Mouse (Mus musculus): Measurements from ENCODE around the gene Rpl3l. TPM values are rescaled to one million over a fixed set of nuclear protein-coding genes. Genes with fewer than 3 reads are reported as not detected.

Gene Rpl3l
- polyA plus RNA-seq, 1 experiment from 2014 or later = not detected

DNA sequence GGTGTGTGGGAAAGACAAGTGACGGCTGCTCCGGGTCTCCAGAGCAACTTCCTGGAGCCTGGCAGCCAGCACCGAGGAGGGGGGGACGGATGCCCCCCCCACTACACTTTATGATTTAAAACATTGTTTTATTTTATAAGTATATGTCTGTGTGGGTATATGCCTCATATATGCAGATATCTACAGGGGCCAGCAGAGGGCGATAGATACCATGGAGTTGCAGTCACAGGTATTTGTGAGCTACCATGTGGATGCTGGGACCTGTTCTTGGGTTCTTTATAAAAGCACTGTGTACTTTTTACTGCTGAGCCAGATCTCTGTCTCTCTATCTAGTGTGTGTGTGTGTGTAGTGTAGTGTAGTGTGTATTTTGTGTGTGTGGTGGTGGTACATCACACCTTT is 45.6 kb downstream of the Rpl3l start:
- Histone ChIP-seq H3K27me3 (peaks cover 20% of the 10 kb centered on the region), H3K4me3 (replicated peaks) (no peak overlapping the region), H3K9me3 (replicated peaks) (0 out of 2 replicates have a peak, but pooled peaks cover 5% of the 10 kb centered on the region), H3K4me1 (replicated peaks) (no peaks in the 10 kb centered on the region), H3K9ac (no peak overlapping the region), H3K4me2 (no peak overlapping the region), H3K36me3 (no peaks in the 10 kb centered on the region), H3K27ac (no peak overlapping the region)
- DNase-seq (no peak), ATAC-seq (ENCODE audit: low read depth) (no peak)
- WGBS (ENCODE audit: insufficient replicate concordance) = 69% methylated on average over 5 of the region's 5 CpGs

DNA sequence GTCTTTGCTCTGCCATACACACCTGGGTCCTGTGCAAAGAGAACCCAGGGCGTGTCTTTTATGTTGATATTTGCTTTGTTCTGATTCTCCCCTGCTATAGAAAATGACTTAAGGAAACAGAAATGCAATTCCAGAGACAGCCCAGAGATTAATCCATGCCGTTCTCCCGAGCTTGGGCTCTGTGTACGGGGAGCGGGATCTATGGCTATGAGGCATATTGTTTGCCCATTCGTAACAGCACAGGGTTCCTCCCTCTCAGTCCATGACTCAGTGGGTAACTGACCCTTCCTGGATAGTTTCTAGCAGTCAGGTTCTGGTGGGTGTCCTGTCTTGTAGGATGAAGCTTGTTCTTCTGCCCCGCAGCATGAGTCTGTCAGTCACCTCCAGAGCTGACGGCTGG is 47.6 kb downstream of the Rpl3l start:
- H3K4me3 ChIP-seq (replicated peaks) = no peak overlapping the region
- 66% methylated on average over 8 of the region's 8 CpGs for WGBS (ENCODE audit: insufficient replicate concordance)
- no peak overlapping the region for H3K9ac ChIP-seq
- ATAC-seq (ENCODE audit: low read depth) (no peak), DNase-seq (no peak)
- no peak overlapping the region for H3K27ac ChIP-seq
- 0 out of 2 replicates have a peak, but pooled peaks cover 5% of the 10 kb centered on the region for H3K27me3 ChIP-seq
- 0 out of 2 replicates have a peak, but pooled peaks cover 5% of the 10 kb centered on the region for H3K9me3 ChIP-seq (replicated peaks)
- no peaks in the 10 kb centered on the region for H3K4me1 ChIP-seq (replicated peaks)
- no peaks in the 10 kb centered on the region for H3K36me3 ChIP-seq
- H3K4me2 ChIP-seq = no peak overlapping the region

GRCm38 (mm10) chr17:24777073-24777472 is 49.5 kb downstream of the Rpl3l start:
- H3K9me3 ChIP-seq (replicated peaks) = 0 out of 2 replicates have a peak, but pooled peaks cover 5% of the 10 kb centered on the region
- no peak overlapping the region for H3K4me2 ChIP-seq
- no peak overlapping the region for H3K27ac ChIP-seq
- no peak overlapping the region for H3K9ac ChIP-seq
- ATAC-seq (ENCODE audit: low read depth) (no peak), DNase-seq (no peak)
- H3K36me3 ChIP-seq = no peaks in the 10 kb centered on the region
- 72% methylated on average over 2 of the region's 2 CpGs for WGBS (ENCODE audit: insufficient replicate concordance)
- 0 out of 2 replicates have a peak, but pooled peaks cover 5% of the 10 kb centered on the region for H3K27me3 ChIP-seq
- no peaks in the 10 kb centered on the region for H3K4me1 ChIP-seq (replicated peaks)
- no peak overlapping the region for H3K4me3 ChIP-seq (replicated peaks)

DNA sequence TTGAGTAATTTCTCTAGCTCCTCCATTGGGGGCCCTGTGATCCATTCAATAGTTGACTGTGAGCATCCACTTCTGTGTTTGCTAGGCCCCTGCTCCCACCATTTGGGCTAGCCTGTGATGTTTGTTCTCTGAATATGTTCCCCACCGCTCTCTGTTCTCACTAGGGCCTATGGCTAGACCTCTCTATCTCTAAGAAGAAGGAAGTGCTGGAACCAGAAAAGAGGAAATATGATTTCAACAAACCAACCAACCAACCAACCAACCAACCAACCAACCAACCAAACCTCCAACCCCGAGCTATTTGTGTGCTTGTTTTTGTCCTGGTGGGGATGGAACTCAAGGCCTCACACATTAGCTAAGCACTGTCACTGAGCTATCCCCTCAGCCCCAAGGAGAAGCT is 53.2 kb downstream of the Rpl3l start:
- H3K36me3 ChIP-seq = no peaks in the 10 kb centered on the region
- 33% methylated on average over 2 of the region's 2 CpGs for WGBS (ENCODE audit: insufficient replicate concordance)
- H3K4me3 ChIP-seq (replicated peaks) = no peak overlapping the region
- DNase-seq (no peak), ATAC-seq (ENCODE audit: low read depth) (no peak)
- peaks cover 6% of the 10 kb centered on the region; the same call in 1 of the 2 replicates for H3K27me3 ChIP-seq
- H3K4me1 ChIP-seq (replicated peaks) = no peaks in the 10 kb centered on the region
- no peak overlapping the region for H3K4me2 ChIP-seq
- H3K27ac ChIP-seq = no peak overlapping the region
- H3K9me3 ChIP-seq (replicated peaks) = no peaks in the 10 kb centered on the region
- no peak overlapping the region for H3K9ac ChIP-seq

Other genes with a start within 250 kb of the Rpl3l start
- gene Mlst8, start 248.7 kb upstream of the Rpl3l start, polyA plus RNA-seq (2015; fragmentation: Nextera tagmentation; extraction: Ambion mirVana) = 11.7 and 13.8 TPM in 2 replicates
- 0.15 and 0.20 TPM in 2 replicates for gene Caskin1, start 239.2 kb upstream of the Rpl3l start, polyA plus RNA-seq (2015; fragmentation: Nextera tagmentation; extraction: Ambion mirVana)
- 40.7 and 43.9 TPM in 2 replicates for gene Traf7, start 199.9 kb upstream of the Rpl3l start, polyA plus RNA-seq (2015; fragmentation: Nextera tagmentation; extraction: Ambion mirVana)
- 0.88 and 0.99 TPM in 2 replicates for gene Rab26, start 193.6 kb upstream of the Rpl3l start, polyA plus RNA-seq (2015; fragmentation: Nextera tagmentation; extraction: Ambion mirVana)
- gene Pkd1, start 178.0 kb upstream of the Rpl3l start, polyA plus RNA-seq (2015; fragmentation: Nextera tagmentation; extraction: Ambion mirVana) = 2.2 and 3.3 TPM in 2 replicates
- 18.6 and 22.4 TPM in 2 replicates for gene Tsc2, start 95.2 kb upstream of the Rpl3l start, polyA plus RNA-seq (2015; fragmentation: Nextera tagmentation; extraction: Ambion mirVana)
- 8.4 and 9.2 TPM in 2 replicates for gene Nthl1, start 95.1 kb upstream of the Rpl3l start, polyA plus RNA-seq (2015; fragmentation: Nextera tagmentation; extraction: Ambion mirVana)
- gene Slc9a3r2, start 77.5 kb upstream of the Rpl3l start, polyA plus RNA-seq (2015; fragmentation: Nextera tagmentation; extraction: Ambion mirVana) = 9.8 and 10.2 TPM in 2 replicates
- 0.24 and 0.28 TPM in 2 replicates for gene Npw, start 69.4 kb upstream of the Rpl3l start, polyA plus RNA-seq (2015; fragmentation: Nextera tagmentation; extraction: Ambion mirVana)
- gene Zfp598, start 58.1 kb upstream of the Rpl3l start, polyA plus RNA-seq (2015; fragmentation: Nextera tagmentation; extraction: Ambion mirVana) = 9.5 and 13.1 TPM in 2 replicates
- gene Syngr3, start 37.9 kb upstream of the Rpl3l start, polyA plus RNA-seq (2015; fragmentation: Nextera tagmentation; extraction: Ambion mirVana) = 0.10 and 0.31 TPM in 2 replicates
- gene Gfer, start 31.7 kb upstream of the Rpl3l start, polyA plus RNA-seq (2015; fragmentation: Nextera tagmentation; extraction: Ambion mirVana) = 41.3 and 47.7 TPM in 2 replicates
- gene Noxo1, start 31.6 kb upstream of the Rpl3l start, polyA plus RNA-seq (2015; fragmentation: Nextera tagmentation; extraction: Ambion mirVana) = 0.14 and 0.34 TPM in 2 replicates
- gene Tbl3, start 20.2 kb upstream of the Rpl3l start, polyA plus RNA-seq (2015; fragmentation: Nextera tagmentation; extraction: Ambion mirVana) = 53.0 and 53.2 TPM in 2 replicates
- 0.10 TPM in 1 of 2 replicates, not detected in the other for gene Rnf151, start 9.8 kb upstream of the Rpl3l start, polyA plus RNA-seq (2015; fragmentation: Nextera tagmentation; extraction: Ambion mirVana)
- 1,350 and 1,469 TPM in 2 replicates for gene Rps2, start 9.7 kb upstream of the Rpl3l start, polyA plus RNA-seq (2015; fragmentation: Nextera tagmentation; extraction: Ambion mirVana)
- gene Ndufb10, start 3.3 kb upstream of the Rpl3l start, polyA plus RNA-seq (2015; fragmentation: Nextera tagmentation; extraction: Ambion mirVana) = 206 and 216 TPM in 2 replicates
- gene Msrb1, start 8.8 kb downstream of the Rpl3l start, polyA plus RNA-seq (2015; fragmentation: Nextera tagmentation; extraction: Ambion mirVana) = 21.3 and 21.8 TPM in 2 replicates
- gene Hs3st6, start 25.2 kb downstream of the Rpl3l start, polyA plus RNA-seq (2015; fragmentation: Nextera tagmentation; extraction: Ambion mirVana) = not detected in 2 replicates
- 1.5 and 1.6 TPM in 2 replicates for gene Meiob, start 76.5 kb downstream of the Rpl3l start, polyA plus RNA-seq (2015; fragmentation: Nextera tagmentation; extraction: Ambion mirVana)
- gene Hagh, start 112.3 kb downstream of the Rpl3l start, polyA plus RNA-seq (2015; fragmentation: Nextera tagmentation; extraction: Ambion mirVana) = 79.5 and 83.1 TPM in 2 replicates
- 34.6 and 34.9 TPM in 2 replicates for gene Fahd1, start 122.5 kb downstream of the Rpl3l start, polyA plus RNA-seq (2015; fragmentation: Nextera tagmentation; extraction: Ambion mirVana)
- 5.1 and 6.0 TPM in 2 replicates for gene Igfals, start 138.2 kb downstream of the Rpl3l start, polyA plus RNA-seq (2015; fragmentation: Nextera tagmentation; extraction: Ambion mirVana)
- 89.3 and 93.2 TPM in 2 replicates for gene Nubp2, start 158.5 kb downstream of the Rpl3l start, polyA plus RNA-seq (2015; fragmentation: Nextera tagmentation; extraction: Ambion mirVana)
- 37.9 and 38.4 TPM in 2 replicates for gene Spsb3, start 158.8 kb downstream of the Rpl3l start, polyA plus RNA-seq (2015; fragmentation: Nextera tagmentation; extraction: Ambion mirVana)
- gene Eme2, start 167.3 kb downstream of the Rpl3l start, polyA plus RNA-seq (2015; fragmentation: Nextera tagmentation; extraction: Ambion mirVana) = 13.8 and 14.6 TPM in 2 replicates
- 84.2 TPM in 2 replicates for gene Mrps34, start 167.3 kb downstream of the Rpl3l start, polyA plus RNA-seq (2015; fragmentation: Nextera tagmentation; extraction: Ambion mirVana)
- gene Nme3, start 168.7 kb downstream of the Rpl3l start, polyA plus RNA-seq (2015; fragmentation: Nextera tagmentation; extraction: Ambion mirVana) = 65.6 and 66.8 TPM in 2 replicates
- gene Mapk8ip3, start 209.2 kb downstream of the Rpl3l start, polyA plus RNA-seq (2015; fragmentation: Nextera tagmentation; extraction: Ambion mirVana) = 7.6 and 8.6 TPM in 2 replicates
- gene Jpt2, start 232.9 kb downstream of the Rpl3l start, polyA plus RNA-seq (2015; fragmentation: Nextera tagmentation; extraction: Ambion mirVana) = 75.1 and 86.8 TPM in 2 replicates